Mouse (Mus musculus): ENCODE data around the gene Auts2. TPM values are rescaled to one million over a fixed set of nuclear protein-coding genes. Genes with fewer than 3 reads are reported as not detected.

Gene Auts2
- polyA plus RNA-seq, 1 experiment from 2014 or later = 56.7 TPM

DNA sequence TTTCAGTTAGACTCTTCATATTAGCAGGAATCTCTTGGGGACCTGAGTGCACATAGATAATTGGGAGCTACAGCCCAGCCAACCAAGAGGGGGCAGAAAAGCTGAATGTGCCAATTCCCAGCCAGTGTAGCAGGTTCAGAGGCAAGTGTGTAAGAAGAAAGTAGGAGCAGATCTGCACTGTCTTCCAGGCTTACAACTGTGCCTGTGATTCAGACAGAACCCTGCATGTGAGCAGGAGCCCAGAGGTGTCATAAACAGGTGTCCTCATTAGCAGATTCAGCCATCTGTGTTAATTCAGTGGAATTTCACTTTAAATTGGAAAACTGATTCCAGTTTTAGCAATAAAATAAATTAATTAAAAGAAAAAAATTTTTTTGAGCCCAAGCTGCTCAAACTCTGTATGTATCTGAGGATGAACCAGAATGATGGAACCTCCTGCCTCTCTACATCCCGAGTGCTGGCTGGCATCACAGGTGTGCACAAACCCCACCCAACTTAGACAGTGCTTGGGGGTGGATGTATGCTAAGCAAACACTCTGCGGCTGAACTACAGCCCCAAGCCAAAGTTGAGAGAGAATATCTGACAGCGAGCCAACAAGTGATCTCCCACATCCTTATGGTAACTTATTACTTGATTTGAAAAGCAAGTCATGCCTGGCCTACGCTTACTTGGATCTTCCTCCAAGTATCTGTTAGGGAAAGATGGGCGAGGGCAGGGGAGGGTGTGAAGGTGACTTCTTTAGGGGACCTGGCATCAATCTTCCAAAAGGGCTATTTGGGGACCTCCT, 982.2 kb downstream of the Auts2 start:
- 88% methylated on average over 5 of the region's 5 CpGs for WGBS
- no peak for DNase-seq (ENCODE audit: low spot score)
- H3K36me3 ChIP-seq = no peaks in the 10 kb centered on the region
- no peak overlapping the region for H3K27ac ChIP-seq
- peaks cover 18% of the 10 kb centered on the region for H3K4me1 ChIP-seq (replicated peaks)
- H3K9me3 ChIP-seq = no peaks in the 10 kb centered on the region
- peaks cover 15% of the 10 kb centered on the region for H3K27me3 ChIP-seq (ENCODE audit: insufficient read depth, poor library complexity, severe bottlenecking)
- no peak overlapping the region for H3K4me3 ChIP-seq

DNA sequence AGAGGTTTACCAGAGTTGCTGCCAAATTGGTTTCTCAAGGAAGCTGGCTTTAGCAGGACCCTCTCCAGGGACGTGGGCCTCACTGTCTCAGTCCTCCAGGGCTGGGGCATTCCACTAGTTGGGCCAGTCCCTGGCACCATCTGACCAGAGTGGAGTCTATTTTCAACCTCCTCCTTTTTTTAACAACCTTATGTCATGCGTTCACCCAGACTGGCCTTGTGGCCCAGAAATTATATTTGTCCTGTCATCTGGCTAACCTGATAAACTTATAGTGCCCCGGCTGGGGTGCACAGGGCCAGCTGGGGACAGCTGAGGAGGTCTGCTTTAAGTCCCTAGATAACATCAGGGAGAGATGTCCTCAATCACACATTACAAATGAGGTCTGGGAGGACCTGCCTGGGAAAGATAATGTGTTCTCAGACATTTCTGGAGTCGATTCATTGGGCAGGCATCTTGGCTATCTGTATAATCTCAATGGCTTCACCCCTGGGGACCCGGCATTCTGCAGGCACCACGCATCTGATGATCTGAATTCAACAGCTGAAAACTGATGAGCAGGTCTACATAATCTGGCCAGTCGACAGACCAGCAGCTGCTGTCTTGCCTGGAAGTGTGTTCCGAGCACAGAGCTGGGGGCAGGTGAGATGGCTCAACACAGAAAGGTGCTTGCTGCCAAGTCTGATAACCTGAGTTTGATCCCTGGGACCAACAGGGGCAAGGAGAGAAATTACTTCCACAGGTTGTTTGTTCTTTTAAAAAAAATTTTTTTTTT, 984.6 kb downstream of the Auts2 start:
- no peak for DNase-seq (ENCODE audit: low spot score)
- Histone ChIP-seq H3K4me3 (no peak overlapping the region), H3K9me3 (no peaks in the 10 kb centered on the region), H3K27me3 (ENCODE audit: insufficient read depth, poor library complexity, severe bottlenecking) (peaks cover 15% of the 10 kb centered on the region), H3K36me3 (no peaks in the 10 kb centered on the region), H3K27ac (no peak overlapping the region), H3K4me1 (replicated peaks) (peaks cover 12% of the 10 kb centered on the region)
- 71% methylated on average over 8 of the region's 8 CpGs for WGBS

DNA sequence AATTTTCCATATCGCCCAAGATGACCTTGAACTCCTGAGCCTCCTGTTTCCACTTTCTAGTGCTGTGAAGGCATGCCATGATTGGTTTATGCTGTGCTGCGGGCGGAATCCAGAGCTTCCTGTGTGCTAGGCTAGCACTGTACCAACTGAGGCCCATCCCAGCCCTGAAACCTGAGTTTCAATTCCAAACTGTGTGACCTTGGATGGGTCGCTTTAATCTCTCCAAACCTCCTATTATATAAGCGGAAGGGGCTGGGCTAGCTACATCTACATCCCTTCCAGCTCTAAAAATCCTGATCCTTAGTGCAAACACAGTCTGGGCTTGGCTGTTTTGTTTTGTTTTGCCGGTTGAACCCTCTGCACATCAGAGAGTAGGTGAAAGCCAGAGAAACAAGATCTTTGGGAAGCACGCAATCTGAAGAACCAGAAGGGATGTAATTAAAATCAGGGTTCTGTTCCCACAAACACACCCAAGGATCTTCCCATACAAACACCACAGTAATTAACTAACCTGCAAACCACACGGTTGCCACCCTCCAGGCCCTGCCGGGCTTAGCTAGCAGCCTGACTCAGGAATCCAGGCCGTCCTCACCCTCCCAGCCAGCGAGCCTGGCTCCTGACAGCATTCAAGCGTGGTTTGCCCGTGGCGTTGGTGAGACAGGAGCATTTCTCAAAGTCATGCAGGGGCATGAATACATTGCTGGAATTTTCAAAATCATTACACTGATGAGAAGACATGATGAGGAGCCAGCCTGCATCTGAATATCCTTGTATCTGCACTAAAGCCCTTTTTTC, 985.4 kb downstream of the Auts2 start:
- 65% methylated on average over 14 of the region's 14 CpGs for whole genome bisulfite sequencing
- no peak overlapping the region for H3K27ac ChIP-seq
- DNase-seq (ENCODE audit: low spot score) = no peak

DNA sequence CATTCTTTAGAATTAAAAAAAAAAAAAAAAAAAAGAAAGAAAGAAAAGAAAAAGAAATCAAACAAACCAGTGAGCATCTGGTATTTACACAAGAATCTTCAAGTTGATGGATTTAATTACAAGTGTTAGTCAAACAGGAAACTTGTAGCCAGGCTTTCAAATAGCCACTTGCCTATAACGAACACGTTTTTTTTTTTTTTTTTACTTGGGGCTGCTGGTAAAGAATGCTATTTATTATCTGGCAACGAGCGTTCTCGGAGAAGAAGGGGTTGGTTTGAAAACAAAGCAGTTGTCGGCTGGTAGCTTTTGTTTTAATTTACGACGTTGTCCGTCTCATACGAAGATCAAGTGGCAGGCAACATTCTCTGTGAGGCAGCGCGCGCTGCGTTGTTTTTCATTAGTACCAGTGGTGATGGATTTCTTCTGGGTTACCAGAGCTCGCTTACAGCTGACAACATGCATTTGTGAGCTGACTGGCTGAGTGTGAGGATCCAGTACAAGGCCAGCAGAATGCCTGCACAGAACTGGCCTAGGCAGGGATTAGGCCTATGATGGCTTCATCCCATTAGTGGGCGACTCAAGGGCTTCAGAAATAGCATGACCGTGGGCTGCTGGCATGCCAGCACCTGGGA, 994.1 kb downstream of the Auts2 start:
- DNase-seq (ENCODE audit: low spot score) = no peak
- Histone ChIP-seq H3K4me1 (replicated peaks) (peaks cover 25% of the 10 kb centered on the region), H3K9me3 (0 out of 2 replicates have a peak, but pooled peaks cover 4% of the 10 kb centered on the region), H3K4me3 (no peak overlapping the region), H3K36me3 (0 out of 2 replicates have a peak, but pooled peaks cover 5% of the 10 kb centered on the region), H3K27ac (peak overlapping the region; percentile 29), H3K27me3 (ENCODE audit: insufficient read depth, poor library complexity, severe bottlenecking) (peaks cover 19% of the 10 kb centered on the region)
- 44% methylated on average over 17 of the region's 17 CpGs for WGBS

More for the DNA sequence above, 985.4 kb downstream of the Auts2 start:
- H3K36me3 ChIP-seq = no peaks in the 10 kb centered on the region
- peaks cover 12% of the 10 kb centered on the region for H3K27me3 ChIP-seq (ENCODE audit: insufficient read depth, poor library complexity, severe bottlenecking)
- peaks cover 10% of the 10 kb centered on the region for H3K4me1 ChIP-seq (replicated peaks)
- H3K9me3 ChIP-seq = no peaks in the 10 kb centered on the region
- H3K4me3 ChIP-seq = no peak overlapping the region

DNA sequence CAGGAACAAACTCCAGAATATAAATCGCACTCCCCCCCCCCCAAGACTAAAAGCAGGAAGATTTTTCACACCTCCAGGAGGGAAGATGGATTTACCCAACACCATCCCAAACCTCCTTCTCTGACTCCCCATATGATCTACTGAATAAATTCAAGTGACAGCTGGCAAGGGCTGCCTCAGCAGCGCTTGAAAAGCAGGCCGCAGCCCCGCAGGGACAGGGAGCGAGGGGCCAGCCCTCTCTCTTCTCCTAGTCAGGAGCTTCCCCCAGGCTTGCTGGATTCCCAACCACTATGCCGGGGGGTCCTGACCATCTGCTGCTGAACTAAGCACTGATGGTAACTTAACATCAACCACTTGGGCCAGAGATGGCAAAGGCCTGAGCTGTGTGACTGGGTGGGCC, 995.2 kb downstream of the Auts2 start:
- H3K27ac ChIP-seq = no peak overlapping the region; the same call in 1 of the 2 replicates
- peaks cover 25% of the 10 kb centered on the region for H3K4me1 ChIP-seq (replicated peaks)
- WGBS = 44% methylated on average over 6 of the region's 6 CpGs
- peaks cover 19% of the 10 kb centered on the region for H3K27me3 ChIP-seq (ENCODE audit: insufficient read depth, poor library complexity, severe bottlenecking)
- H3K4me3 ChIP-seq = no peak overlapping the region
- 0 out of 2 replicates have a peak, but pooled peaks cover 4% of the 10 kb centered on the region for H3K9me3 ChIP-seq
- 0 out of 2 replicates have a peak, but pooled peaks cover 5% of the 10 kb centered on the region for H3K36me3 ChIP-seq
- peak; percentile 54 for DNase-seq (ENCODE audit: low spot score)

DNA sequence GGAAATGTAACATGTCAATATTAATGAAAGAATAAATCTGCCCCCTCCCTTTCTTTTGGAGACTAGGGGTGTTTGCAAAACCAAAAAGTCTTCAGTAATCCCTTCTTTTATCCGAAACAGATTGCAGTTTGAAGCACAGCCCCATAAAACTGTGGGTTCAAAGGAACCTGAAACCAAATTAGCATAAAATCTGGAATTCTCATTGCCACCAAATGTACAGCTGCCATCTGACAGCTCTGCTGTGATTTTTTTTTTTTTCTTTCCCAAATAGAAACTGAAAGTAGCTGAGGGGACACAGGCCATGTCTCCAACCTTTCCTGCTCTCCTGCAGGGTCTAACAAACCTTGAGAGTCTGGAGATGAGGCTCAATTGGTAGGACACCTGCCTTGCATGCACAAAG, 996.7 kb downstream of the Auts2 start:
- H3K27ac ChIP-seq = no peak overlapping the region
- H3K36me3 ChIP-seq = 0 out of 2 replicates have a peak, but pooled peaks cover 5% of the 10 kb centered on the region
- 82% methylated on average over 1 of the region's 1 CpGs for WGBS
- no peak overlapping the region for H3K4me3 ChIP-seq
- H3K4me1 ChIP-seq (replicated peaks) = peaks cover 25% of the 10 kb centered on the region
- H3K9me3 ChIP-seq = 0 out of 2 replicates have a peak, but pooled peaks cover 4% of the 10 kb centered on the region
- peaks cover 22% of the 10 kb centered on the region for H3K27me3 ChIP-seq (ENCODE audit: insufficient read depth, poor library complexity, severe bottlenecking)
- DNase-seq (ENCODE audit: low spot score) = no peak

DNA sequence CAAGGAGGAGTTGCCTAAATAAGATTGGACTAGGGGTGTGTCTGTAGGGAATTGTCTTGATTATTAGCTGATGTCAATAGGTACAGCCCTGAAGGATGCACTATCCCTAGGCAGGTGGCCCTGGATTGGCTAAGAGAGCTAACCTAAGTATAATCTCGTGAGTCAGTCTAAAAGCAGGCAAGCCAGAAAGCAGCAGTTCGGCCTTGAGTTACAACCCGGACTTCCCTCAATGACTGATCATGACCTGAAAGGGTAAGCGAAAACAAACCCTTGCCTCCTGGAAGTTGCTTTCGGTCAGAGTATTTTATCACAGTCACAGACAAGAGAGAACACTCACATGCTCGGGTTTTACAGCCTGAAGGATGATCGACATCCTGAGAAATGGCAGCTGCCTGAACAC, 998.8 kb downstream of the Auts2 start:
- H3K27ac ChIP-seq = no peak overlapping the region
- H3K4me3 ChIP-seq = no peak overlapping the region
- WGBS = 90% methylated on average over 7 of the region's 7 CpGs
- H3K9me3 ChIP-seq = 0 out of 2 replicates have a peak, but pooled peaks cover 4% of the 10 kb centered on the region
- peaks cover 26% of the 10 kb centered on the region for H3K27me3 ChIP-seq (ENCODE audit: insufficient read depth, poor library complexity, severe bottlenecking)
- DNase-seq (ENCODE audit: low spot score) = no peak
- 0 out of 2 replicates have a peak, but pooled peaks cover 5% of the 10 kb centered on the region for H3K36me3 ChIP-seq
- H3K4me1 ChIP-seq (replicated peaks) = peaks cover 23% of the 10 kb centered on the region

DNA sequence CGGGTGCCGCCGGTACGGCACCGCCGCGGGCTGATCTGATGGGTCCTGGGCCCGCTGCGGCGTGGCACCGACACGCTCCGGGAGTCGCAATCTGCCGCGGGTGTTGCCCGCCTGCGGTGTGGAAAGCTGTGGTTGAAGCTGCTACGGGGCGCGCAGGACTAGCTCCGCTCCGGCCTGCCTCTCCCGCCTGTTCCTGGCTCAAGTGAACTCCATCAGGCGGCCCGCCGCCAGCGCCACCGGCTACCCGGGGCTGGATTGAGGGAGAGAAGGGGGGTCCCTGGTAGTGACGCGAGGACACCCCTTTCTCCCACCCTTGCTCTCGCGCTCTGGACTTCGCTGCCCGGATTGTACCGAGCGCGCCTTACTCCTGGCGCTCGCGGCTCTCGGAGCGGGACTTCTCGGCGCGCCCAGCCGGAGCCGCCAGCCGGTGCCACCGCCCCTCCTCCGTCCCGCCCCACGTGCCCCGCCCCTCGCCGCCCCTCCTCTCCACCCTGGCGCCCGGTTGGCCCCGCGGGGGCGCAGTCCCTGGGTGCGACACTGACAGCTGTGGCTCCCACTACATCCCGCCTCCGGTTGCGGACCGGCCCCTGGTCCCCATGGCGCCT, 1004.7 kb downstream of the Auts2 start:
- peaks cover 4% of the 10 kb centered on the region; the same call in 1 of the 2 replicates for H3K36me3 ChIP-seq
- H3K4me1 ChIP-seq (replicated peaks) = peaks cover 39% of the 10 kb centered on the region
- under 1% methylated on average over 68 of the region's 68 CpGs for WGBS
- no peaks in the 10 kb centered on the region for H3K9me3 ChIP-seq
- peak overlapping the region; percentile 87 for H3K4me3 ChIP-seq
- DNase-seq (ENCODE audit: low spot score) = peak; percentile 89
- peaks cover 25% of the 10 kb centered on the region for H3K27me3 ChIP-seq (ENCODE audit: insufficient read depth, poor library complexity, severe bottlenecking)
- H3K27ac ChIP-seq = peak overlapping the region; percentile 99

DNA sequence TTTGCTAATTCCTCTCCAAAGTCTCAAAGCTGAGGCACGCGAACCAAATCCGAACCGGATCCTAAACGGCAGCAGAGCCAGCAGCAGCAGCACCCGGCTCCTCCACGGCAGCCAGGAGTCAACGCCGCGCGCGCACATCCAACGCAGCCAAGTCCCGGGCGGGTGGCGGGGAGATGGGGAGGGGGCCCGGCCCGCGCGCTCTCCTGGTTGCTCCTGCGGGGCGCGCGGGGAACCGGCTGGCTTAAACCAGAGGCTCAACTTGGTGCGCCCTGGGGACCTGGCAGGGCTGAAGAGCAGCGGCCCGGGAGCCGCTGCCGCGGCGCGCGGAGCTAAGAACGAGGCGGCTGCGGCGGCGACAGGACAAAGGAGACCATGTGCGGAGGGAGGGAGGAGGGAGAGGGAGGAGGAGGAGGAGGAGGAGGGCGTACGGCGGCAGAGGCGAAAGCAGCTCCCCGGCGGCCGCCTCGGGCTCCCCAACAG, 1005.3 kb downstream of the Auts2 start:
- WGBS = under 1% methylated on average over 46 of the region's 48 CpGs
- H3K27ac ChIP-seq = peak overlapping the region; percentile 99
- no peaks in the 10 kb centered on the region for H3K9me3 ChIP-seq
- peaks cover 9% of the 10 kb centered on the region for H3K36me3 ChIP-seq
- peaks cover 25% of the 10 kb centered on the region for H3K27me3 ChIP-seq (ENCODE audit: insufficient read depth, poor library complexity, severe bottlenecking)
- DNase-seq (ENCODE audit: low spot score) = peak; percentile 84
- peaks cover 44% of the 10 kb centered on the region for H3K4me1 ChIP-seq (replicated peaks)
- H3K4me3 ChIP-seq = peak overlapping the region; percentile 87

DNA sequence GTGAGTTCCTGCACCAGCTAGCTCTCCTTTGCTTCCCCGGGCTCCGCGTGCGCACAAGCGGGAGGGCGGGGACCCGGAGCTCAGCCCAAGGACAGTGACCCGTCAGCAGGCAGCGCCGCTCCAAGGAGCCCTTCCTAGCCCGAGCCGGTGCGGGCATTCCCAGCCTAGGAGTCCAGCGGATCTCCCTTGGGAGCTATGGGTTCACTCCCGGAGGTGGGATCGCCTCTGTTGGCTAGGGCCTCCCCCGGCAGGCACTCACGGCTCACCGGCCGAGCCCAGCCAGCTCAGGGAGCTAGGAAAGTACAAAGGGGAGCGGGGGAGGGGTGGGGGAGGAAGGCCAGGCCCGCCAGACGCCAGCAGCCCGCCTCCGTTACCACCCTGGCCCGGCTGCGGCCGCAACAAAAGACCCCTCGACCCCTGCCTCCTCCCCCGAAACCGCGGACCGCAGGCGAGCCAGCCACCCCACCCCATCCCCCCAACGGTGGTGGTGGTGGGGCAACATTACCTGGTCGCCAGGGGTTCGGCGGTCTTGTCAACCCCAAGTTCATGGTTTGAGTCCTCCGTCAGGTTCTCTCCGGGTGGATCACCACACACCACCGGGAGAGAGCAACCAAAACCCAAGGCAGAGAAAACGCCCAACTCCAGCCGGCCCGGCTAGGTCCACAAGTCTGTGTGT, 1005.9 kb downstream of the Auts2 start:
- no peaks in the 10 kb centered on the region for H3K9me3 ChIP-seq
- WGBS = under 1% methylated on average over 44 of the region's 44 CpGs

DNA sequence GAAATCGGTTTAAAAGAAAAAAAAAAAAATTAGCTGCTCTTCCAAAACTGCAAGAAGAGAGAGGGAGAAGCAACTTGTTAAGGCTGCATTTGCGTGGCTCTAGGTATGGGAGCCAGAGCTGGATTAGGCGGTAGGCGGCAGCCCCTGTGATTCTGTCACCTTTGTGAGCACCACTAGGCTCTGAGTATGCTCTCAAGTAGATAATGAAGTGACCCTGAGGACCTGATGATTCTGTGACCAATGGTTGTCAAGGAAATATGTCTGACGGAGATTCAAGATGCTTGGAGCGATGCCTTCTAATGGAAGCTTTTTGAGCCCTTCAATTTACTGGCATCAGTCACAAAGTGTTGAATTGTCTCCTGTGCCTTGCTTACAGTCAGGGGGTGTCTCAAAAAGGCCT, 1007.4 kb downstream of the Auts2 start:
- Histone ChIP-seq H3K27ac (peak overlapping the region; percentile 99), H3K27me3 (ENCODE audit: insufficient read depth, poor library complexity, severe bottlenecking) (peaks cover 16% of the 10 kb centered on the region), H3K9me3 (no peaks in the 10 kb centered on the region), H3K36me3 (peaks cover 29% of the 10 kb centered on the region), H3K4me3 (peak overlapping the region; percentile 87), H3K4me1 (replicated peaks) (peaks cover 65% of the 10 kb centered on the region)
- DNase-seq (ENCODE audit: low spot score) = no peak
- WGBS = 20% methylated on average over 6 of the region's 6 CpGs

More for the DNA sequence above, 1005.9 kb downstream of the Auts2 start:
- H3K27me3 ChIP-seq (ENCODE audit: insufficient read depth, poor library complexity, severe bottlenecking) = peaks cover 20% of the 10 kb centered on the region
- peak; percentile 89 for DNase-seq (ENCODE audit: low spot score)
- peak overlapping the region; percentile 87 for H3K4me3 ChIP-seq
- H3K36me3 ChIP-seq = peaks cover 15% of the 10 kb centered on the region
- H3K27ac ChIP-seq = peak overlapping the region; percentile 99
- peaks cover 50% of the 10 kb centered on the region for H3K4me1 ChIP-seq (replicated peaks)
